Mouse (Mus musculus): ENCODE results near the gene Gm20388. TPM values are rescaled to one million over a fixed set of nuclear protein-coding genes. Genes with fewer than 3 reads are reported as not detected.

Gm20388 gene
- polyA plus RNA-seq, 1 experiment from 2014 or later, result 12.4 TPM

DNA sequence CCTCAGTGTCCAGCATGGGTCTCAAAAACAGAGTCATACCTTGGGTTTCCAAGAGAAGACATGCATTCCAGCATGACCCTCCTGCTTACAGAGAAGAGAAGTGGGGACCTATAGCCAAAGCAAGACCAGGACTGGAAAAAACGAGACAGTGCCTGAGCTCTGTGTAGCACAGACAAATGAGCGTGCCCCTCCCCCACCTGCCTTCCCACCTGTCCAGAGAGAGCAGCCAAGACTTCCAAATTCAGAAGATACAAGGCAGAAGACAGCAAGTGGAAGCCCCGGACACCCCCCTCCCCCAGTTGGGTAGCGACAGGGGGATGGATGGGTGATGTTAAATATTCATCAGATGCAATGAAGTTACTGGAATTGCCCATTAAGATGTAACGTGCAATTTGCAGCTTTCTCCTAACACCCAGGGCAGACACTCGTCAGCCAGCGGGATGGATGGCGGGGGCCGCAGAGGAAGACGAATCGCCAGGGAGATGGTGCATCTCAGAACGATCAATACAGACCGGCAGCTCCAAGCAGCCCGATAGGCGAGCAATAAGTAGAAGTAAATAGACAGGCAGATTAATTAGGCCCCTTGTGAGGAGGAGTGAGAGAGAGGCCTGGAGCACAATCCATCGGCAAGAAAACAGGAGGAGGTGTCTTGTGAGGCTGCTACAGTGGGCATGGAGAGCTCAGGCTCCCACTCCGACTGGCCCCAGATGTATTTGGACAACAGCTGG is 2834.5 kb downstream of the Gm20388 start:
- H3K4me2 ChIP-seq (ENCODE audit: low read length), result peak overlapping the region; percentile 32
- H3K9me3 ChIP-seq (ENCODE audit: control insufficient read depth, low read length), result no peaks in the 10 kb centered on the region
- no peaks in the 10 kb centered on the region for H3K36me3 ChIP-seq (ENCODE audit: control insufficient read depth, insufficient read depth, low read length)
- peak overlapping the region; percentile 88 for H3K27ac ChIP-seq (ENCODE audit: low read depth, low read length)
- peak overlapping the region; percentile 41 for H3K9ac ChIP-seq (ENCODE audit: low read depth, low read length)
- H3K27me3 ChIP-seq (replicated peaks; ENCODE audit: control insufficient read depth, insufficient read depth, low read length), result no peaks in the 10 kb centered on the region
- WGBS, result 13% methylated on average over 17 of the region's 17 CpGs
- no peak overlapping the region for H3K4me3 ChIP-seq (ENCODE audit: low read length)
- peaks cover 59% of the 10 kb centered on the region for H3K4me1 ChIP-seq (ENCODE audit: control insufficient read depth, insufficient read depth, low read depth, low read length)
- peak; percentile 43 for ATAC-seq

- no peaks in the 10 kb centered on the region for H3K36me3 ChIP-seq (ENCODE audit: control insufficient read depth, insufficient read depth, low read length)
- peak; percentile 71 for ATAC-seq
These were observed 2835.2 kb downstream of the Gm20388 start for GRCm38 (mm10) chr8:122745750-122746275.

GRCm38 (mm10) chr8:122746439-122746838 is 2835.8 kb downstream of the Gm20388 start:
- H3K27ac ChIP-seq (ENCODE audit: low read depth, low read length), result peak overlapping the region; percentile 88
- H3K4me1 ChIP-seq (ENCODE audit: control insufficient read depth, insufficient read depth, low read depth, low read length), result peaks cover 64% of the 10 kb centered on the region
- no peaks in the 10 kb centered on the region for H3K27me3 ChIP-seq (replicated peaks; ENCODE audit: control insufficient read depth, insufficient read depth, low read length)
- H3K9me3 ChIP-seq (ENCODE audit: control insufficient read depth, low read length), result no peaks in the 10 kb centered on the region
- no peak overlapping the region for H3K9ac ChIP-seq (ENCODE audit: low read depth, low read length)
- no peak for ATAC-seq
- H3K4me2 ChIP-seq (ENCODE audit: low read length), result peak overlapping the region; percentile 32
- WGBS, result 20% methylated on average over 7 of the region's 7 CpGs
- H3K36me3 ChIP-seq (ENCODE audit: control insufficient read depth, insufficient read depth, low read length), result no peaks in the 10 kb centered on the region
- no peak overlapping the region for H3K4me3 ChIP-seq (ENCODE audit: low read length)

More at GRCm38 (mm10) chr8:122745750-122746275, 2835.2 kb downstream of the Gm20388 start:
- 4% methylated on average over 16 of the region's 16 CpGs for WGBS
- peak overlapping the region; percentile 41 for H3K9ac ChIP-seq (ENCODE audit: low read depth, low read length)
- H3K27me3 ChIP-seq (replicated peaks; ENCODE audit: control insufficient read depth, insufficient read depth, low read length), result no peaks in the 10 kb centered on the region
- H3K9me3 ChIP-seq (ENCODE audit: control insufficient read depth, low read length), result no peaks in the 10 kb centered on the region
- peaks cover 60% of the 10 kb centered on the region for H3K4me1 ChIP-seq (ENCODE audit: control insufficient read depth, insufficient read depth, low read depth, low read length)
- peak overlapping the region; percentile 88 for H3K27ac ChIP-seq (ENCODE audit: low read depth, low read length)
- H3K4me2 ChIP-seq (ENCODE audit: low read length), result peak overlapping the region; percentile 32
- no peak overlapping the region for H3K4me3 ChIP-seq (ENCODE audit: low read length)

GRCm38 (mm10) chr8:122747825-122748224 is 2837.2 kb downstream of the Gm20388 start:
- 90% methylated on average over 1 of the region's 1 CpGs for WGBS
- Histone ChIP-seq H3K9ac (ENCODE audit: low read depth, low read length) (no peak overlapping the region), H3K4me1 (ENCODE audit: control insufficient read depth, insufficient read depth, low read depth, low read length) (peaks cover 59% of the 10 kb centered on the region), H3K9me3 (ENCODE audit: control insufficient read depth, low read length) (no peaks in the 10 kb centered on the region), H3K27ac (ENCODE audit: low read depth, low read length) (no peak overlapping the region; the same call in 1 of the 2 replicates), H3K27me3 (replicated peaks; ENCODE audit: control insufficient read depth, insufficient read depth, low read length) (no peaks in the 10 kb centered on the region), H3K4me3 (ENCODE audit: low read length) (no peak overlapping the region), H3K4me2 (ENCODE audit: low read length) (no peak overlapping the region), H3K36me3 (ENCODE audit: control insufficient read depth, insufficient read depth, low read length) (no peaks in the 10 kb centered on the region)
- ATAC-seq, result no peak

GRCm38 (mm10) chr8:122749333-122749958 is 2838.8 kb downstream of the Gm20388 start:
- Histone ChIP-seq H3K9ac (ENCODE audit: low read depth, low read length) (peak overlapping the region; percentile 35; the same call in 1 of the 2 replicates), H3K9me3 (ENCODE audit: control insufficient read depth, low read length) (no peaks in the 10 kb centered on the region), H3K27ac (ENCODE audit: low read depth, low read length) (peak overlapping the region; percentile 51; the same call in 1 of the 2 replicates), H3K4me2 (ENCODE audit: low read length) (peak overlapping the region; percentile 47), H3K36me3 (ENCODE audit: control insufficient read depth, insufficient read depth, low read length) (no peaks in the 10 kb centered on the region), H3K4me1 (ENCODE audit: control insufficient read depth, insufficient read depth, low read depth, low read length) (peaks cover 48% of the 10 kb centered on the region), H3K4me3 (ENCODE audit: low read length) (peak overlapping the region; percentile 9), H3K27me3 (replicated peaks; ENCODE audit: control insufficient read depth, insufficient read depth, low read length) (no peaks in the 10 kb centered on the region)
- ATAC-seq, result no peak
- 43% methylated on average over 6 of the region's 6 CpGs for WGBS

- Histone ChIP-seq H3K4me1 (ENCODE audit: control insufficient read depth, insufficient read depth, low read depth, low read length) (peaks cover 30% of the 10 kb centered on the region), H3K27ac (ENCODE audit: low read depth, low read length) (peak overlapping the region; percentile 79), H3K9ac (ENCODE audit: low read depth, low read length) (peak overlapping the region; percentile 59), H3K27me3 (replicated peaks; ENCODE audit: control insufficient read depth, insufficient read depth, low read length) (no peaks in the 10 kb centered on the region), H3K9me3 (ENCODE audit: control insufficient read depth, low read length) (no peaks in the 10 kb centered on the region), H3K4me3 (ENCODE audit: low read length) (peak overlapping the region; percentile 34), H3K36me3 (ENCODE audit: control insufficient read depth, insufficient read depth, low read length) (no peaks in the 10 kb centered on the region), H3K4me2 (ENCODE audit: low read length) (peak overlapping the region; percentile 47)
- ATAC-seq, result peak; percentile 82
- WGBS, result 39% methylated on average over 5 of the region's 5 CpGs
These were observed 2840.7 kb downstream of the Gm20388 start for GRCm38 (mm10) chr8:122751342-122751741.

DNA sequence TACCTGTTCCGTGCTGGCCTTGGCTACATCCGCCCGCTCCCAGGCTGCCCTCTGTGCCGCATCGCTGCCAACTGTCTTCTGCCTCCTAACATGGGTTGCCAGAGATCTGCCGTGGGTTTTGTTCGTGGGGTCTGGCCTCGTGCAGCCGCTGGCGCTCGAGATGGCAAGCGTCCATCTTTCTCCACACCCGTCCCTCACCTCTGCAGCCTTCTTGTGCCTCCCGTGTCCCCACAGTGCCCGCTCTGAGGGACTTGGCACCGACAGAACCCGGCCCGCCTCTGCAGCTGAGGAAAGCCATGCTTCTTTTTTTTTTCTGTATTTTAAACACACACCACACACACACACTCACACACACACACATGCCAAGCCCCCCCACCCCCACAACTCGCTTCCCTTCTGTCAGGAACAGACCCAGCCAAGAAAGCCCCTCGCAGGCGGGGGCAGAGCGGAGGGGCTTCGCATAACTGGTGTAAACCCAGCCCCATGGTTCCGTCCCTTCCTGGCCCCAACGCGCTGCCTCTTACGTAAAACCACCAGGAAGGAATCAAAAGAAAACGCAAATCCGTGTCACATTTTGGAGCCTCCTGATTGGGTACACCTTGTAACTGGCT is 2841.6 kb downstream of the Gm20388 start:
- Histone ChIP-seq H3K36me3 (ENCODE audit: control insufficient read depth, insufficient read depth, low read length) (no peaks in the 10 kb centered on the region), H3K27me3 (replicated peaks; ENCODE audit: control insufficient read depth, insufficient read depth, low read length) (no peaks in the 10 kb centered on the region), H3K9ac (ENCODE audit: low read depth, low read length) (peak overlapping the region; percentile 59), H3K4me2 (ENCODE audit: low read length) (peak overlapping the region; percentile 47), H3K4me3 (ENCODE audit: low read length) (peak overlapping the region; percentile 34), H3K4me1 (ENCODE audit: control insufficient read depth, insufficient read depth, low read depth, low read length) (peaks cover 22% of the 10 kb centered on the region), H3K9me3 (ENCODE audit: control insufficient read depth, low read length) (no peaks in the 10 kb centered on the region), H3K27ac (ENCODE audit: low read depth, low read length) (peak overlapping the region; percentile 79)
- 47% methylated on average over 29 of the region's 29 CpGs for WGBS
- ATAC-seq, result peak; percentile 53; the same call in 1 of the 2 replicates

GRCm38 (mm10) chr8:122758597-122758996 is 2848.0 kb downstream of the Gm20388 start:
- no peak overlapping the region for H3K9ac ChIP-seq (ENCODE audit: low read depth, low read length)
- H3K9me3 ChIP-seq (ENCODE audit: control insufficient read depth, low read length), result no peaks in the 10 kb centered on the region
- H3K36me3 ChIP-seq (ENCODE audit: control insufficient read depth, insufficient read depth, low read length), result no peaks in the 10 kb centered on the region
- no peak overlapping the region for H3K4me3 ChIP-seq (ENCODE audit: low read length)
- peaks cover 4% of the 10 kb centered on the region; the same call in 1 of the 2 replicates for H3K4me1 ChIP-seq (ENCODE audit: control insufficient read depth, insufficient read depth, low read depth, low read length)
- no peak overlapping the region for H3K27ac ChIP-seq (ENCODE audit: low read depth, low read length)
- H3K4me2 ChIP-seq (ENCODE audit: low read length), result no peak overlapping the region
- ATAC-seq, result no peak
- H3K27me3 ChIP-seq (replicated peaks; ENCODE audit: control insufficient read depth, insufficient read depth, low read length), result no peaks in the 10 kb centered on the region; the same call in 1 of the 2 replicates

GRCm38 (mm10) chr8:122760116-122760515 is 2849.5 kb downstream of the Gm20388 start:
- whole genome bisulfite sequencing, result 74% methylated on average over 7 of the region's 7 CpGs
- Histone ChIP-seq H3K27ac (ENCODE audit: low read depth, low read length) (no peak overlapping the region), H3K4me1 (ENCODE audit: control insufficient read depth, insufficient read depth, low read depth, low read length) (peaks cover 4% of the 10 kb centered on the region; the same call in 1 of the 2 replicates), H3K4me3 (ENCODE audit: low read length) (no peak overlapping the region), H3K4me2 (ENCODE audit: low read length) (no peak overlapping the region), H3K36me3 (ENCODE audit: control insufficient read depth, insufficient read depth, low read length) (no peaks in the 10 kb centered on the region), H3K27me3 (replicated peaks; ENCODE audit: control insufficient read depth, insufficient read depth, low read length) (no peaks in the 10 kb centered on the region; the same call in 1 of the 2 replicates), H3K9ac (ENCODE audit: low read depth, low read length) (no peak overlapping the region), H3K9me3 (ENCODE audit: control insufficient read depth, low read length) (no peaks in the 10 kb centered on the region)
- ATAC-seq, result no peak
